Mouse (Mus musculus) adrenal gland, postnatal 10 days (tissue): ENCODE data around the gene Lingo1. TPM values are rescaled to one million over a fixed set of nuclear protein-coding genes. Genes with fewer than 3 reads are reported as not detected.
A peak's percentile ranks its signal among the peaks of the same experiment; 100 is the strongest.

Experiments
- DNase-seq: peaks from one replicate; pipeline ENCODE4 v3.0.0; 2021; ENCODE audit warnings: mixed read lengths
- total RNA-seq, 2 experiments: library from RNA; stranded (reverse); gene quantifications; 2 replicates each; pipeline ENCODE4 v1.2.3; 2021

The Lingo1 gene
- total RNA-seq, 2 experiments from 2014 or later: 2.6 to 5.1 TPM

DNA sequence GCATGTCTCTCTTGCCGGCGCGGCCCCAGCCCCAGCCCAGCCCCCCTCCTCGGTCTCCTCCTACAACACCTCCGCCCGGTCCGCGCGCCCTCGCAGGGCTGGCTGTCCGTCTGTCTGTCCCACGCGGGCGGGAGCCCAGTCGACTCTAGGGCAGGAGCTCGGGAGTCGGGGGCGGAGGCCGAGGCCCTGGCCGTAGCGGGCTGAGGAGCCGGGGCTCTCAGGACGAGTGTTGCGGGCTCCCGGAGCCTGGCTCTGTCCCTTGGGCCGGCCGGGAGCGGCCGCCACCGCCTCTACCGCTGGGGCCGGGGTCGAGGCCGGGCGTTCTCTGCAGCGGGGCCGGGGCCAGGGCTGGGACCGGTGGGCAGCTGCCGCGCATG is 161.2 kb downstream of the Lingo1 start:
- peak; percentile 46 for DNase-seq

DNA sequence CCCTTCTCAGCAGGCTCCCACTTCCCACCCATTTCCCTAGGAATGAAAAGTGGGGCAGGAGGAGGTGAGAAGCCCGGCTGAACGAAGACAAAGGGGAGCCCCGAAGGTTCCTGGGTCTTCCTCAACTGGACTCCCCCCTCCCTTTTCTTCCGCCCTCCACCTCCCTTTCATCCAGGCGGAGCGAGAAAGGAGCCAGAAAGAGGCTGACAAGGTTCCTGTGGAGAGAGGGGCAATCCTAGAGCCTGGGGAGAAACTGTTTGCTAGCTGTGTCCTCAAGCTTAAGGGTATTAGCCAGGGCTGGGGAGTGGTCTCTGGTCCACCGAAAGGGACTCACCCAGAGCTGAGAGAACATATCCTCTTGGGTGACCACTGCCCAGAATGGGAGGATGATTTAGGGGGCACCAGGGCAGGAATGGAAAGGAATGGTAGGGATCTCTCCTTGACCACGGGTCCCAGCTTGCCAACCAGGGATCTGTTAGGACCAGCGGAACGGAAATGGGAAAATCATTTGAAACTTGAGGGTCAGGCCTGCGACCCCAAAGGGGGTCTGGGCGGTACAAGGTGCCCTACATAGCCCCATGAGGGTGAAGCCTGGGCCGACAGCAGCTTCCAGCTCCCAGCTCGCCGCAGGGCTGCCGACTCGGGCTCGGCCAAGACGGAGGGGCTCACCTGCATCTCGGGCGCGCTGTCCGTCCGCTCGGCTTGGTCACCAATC is 161.7 kb downstream of the Lingo1 start:
- DNase-seq: no peak

DNA sequence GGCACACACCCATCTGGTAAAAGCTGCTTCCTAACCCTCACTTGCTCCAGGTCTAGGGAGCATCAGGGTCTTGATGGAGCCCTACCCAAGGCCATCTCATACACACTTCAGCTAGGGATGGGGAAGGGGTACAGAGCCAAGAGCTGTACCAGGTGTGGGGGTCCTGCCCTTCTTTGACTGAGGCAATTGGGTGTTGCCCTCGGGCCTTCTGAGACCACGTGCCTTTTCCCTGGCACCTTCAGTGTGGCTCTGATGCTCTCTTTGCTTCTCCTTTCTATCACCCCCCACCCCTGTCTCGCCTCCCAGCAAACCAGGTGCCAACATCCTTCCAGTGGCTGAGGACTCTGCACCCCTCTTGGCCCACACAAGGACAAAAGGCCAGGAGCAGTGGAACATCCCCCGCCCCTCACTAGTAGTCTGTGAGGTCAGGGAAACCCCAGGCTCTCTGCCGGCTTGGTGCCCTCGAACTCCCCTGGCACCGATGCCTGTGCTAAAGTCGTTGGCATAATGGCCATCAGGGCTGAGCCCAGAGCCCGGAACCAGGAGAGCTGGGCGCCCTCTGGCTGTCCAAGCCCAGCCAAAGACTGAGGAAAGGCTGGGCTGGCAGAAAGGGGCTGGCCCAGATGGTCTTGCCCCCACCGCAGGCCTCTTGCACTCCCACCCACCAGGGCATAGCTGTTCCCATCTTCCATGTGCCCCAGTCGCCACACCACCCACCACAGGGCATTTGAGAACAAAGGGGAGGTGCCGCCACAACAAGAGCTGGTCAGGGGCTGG is 162.6 kb downstream of the Lingo1 start:
- DNase-seq: peak; percentile 27

DNA sequence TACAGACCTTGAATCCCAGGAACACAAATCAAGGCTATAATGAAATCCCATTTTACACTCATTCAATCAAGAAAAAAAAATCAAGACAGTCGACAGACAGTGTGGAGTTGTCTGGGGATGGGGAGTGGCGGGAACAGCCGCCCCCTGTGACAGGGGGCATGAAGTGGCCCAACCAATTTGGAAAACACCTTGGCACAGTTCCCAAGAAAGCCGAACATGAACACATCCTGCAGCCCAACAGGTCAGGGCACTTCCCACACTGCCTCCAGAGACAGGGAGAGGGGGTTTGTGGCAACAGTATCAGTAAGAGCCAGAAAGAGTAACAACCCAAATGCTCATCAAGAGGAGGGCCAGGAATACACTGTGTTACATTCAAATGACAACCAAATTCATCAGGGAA is 165.3 kb downstream of the Lingo1 start:
- no peak for DNase-seq

DNA sequence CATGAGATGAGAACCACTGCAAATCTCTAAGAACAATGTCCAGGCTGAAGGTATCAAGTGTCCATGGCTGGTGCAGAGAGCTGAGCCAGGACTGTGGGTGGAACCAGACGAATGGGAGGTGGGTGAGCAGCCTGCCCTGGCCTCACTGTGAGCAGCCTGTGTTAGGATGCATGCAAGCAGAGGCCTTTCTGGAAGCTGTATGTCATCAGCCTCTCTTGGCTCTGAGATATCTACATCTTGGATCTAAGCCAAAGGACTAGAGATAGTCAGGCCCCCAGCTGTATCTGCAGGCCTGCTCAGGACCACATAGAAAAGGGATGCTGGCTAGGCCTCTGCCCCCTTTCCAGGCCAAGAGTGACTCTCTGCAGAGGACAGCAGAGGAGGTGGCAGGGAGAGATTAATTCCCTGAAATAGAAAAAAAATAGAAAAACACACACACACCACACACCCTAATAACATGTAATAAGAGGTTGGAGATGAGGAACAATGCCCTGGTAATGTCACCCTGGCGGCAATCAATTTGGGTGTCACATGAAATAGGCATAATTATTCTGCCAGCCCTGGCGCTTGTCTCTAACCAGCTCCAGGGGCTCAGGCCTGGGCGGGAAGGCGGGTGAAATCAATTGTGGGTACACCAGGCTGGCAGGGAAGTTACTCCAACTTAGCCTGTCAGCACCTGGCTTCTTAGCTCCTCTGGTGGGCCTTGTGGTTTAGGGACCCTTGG is 166.4 kb downstream of the Lingo1 start:
- no peak for DNase-seq

DNA sequence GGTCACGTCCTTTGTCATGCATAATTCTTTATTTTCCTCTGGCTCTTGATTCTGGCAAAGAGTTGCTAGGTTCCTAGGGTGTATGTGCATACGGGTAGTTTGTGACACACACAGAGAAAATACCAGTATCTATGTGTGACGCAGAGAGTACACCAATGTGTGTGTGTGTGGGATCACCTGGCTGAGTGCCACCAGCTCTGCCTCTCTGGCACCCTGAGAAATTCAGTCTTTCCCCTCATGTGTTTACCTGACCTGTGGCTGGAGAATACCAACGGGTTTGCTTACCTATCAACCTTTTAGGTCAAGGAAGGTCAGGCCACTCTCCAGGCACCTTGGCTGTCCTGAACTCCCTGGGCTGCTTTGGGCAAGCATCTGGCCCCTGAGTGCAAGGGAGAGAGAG is 169.0 kb downstream of the Lingo1 start:
- no peak for DNase-seq

DNA sequence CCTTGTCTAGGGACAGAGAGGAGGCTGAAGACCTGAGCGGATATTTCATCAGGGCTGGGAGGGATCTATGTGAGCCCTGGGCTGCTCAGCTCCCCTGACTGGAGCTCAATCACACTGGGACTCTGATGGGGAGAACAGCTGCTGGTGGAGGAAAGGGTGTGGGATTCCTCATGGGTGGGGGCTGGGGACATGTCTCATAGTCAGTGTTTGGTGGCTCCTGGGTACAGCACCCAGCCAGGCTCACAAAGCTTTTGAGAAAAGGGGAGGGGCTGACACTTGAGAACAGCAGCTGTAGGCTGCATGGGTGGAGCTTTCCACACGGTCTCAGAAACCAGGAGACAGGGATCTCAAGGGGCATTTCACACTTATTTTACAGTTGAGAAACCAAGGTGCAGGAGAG is 171.3 kb downstream of the Lingo1 start:
- DNase-seq: no peak

DNA sequence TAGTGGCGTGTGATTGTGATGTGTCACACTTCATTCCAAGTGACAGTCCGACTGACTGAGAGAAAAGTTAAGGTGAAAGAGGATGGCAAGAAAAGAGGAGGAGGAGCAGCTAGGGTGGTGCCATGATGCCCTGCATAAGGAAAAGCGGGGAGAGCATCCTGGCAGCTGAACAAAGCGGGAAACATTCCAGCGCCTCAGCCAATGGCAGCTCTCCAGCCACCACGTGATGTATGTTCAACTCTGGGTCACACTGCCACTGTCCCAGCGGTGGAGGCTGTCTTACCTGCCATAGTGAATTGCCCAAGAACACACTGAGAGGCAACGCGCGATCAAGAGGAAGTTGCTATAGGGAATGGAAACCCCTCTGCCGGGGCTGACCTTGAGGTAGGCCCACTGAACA is 172.9 kb downstream of the Lingo1 start:
- DNase-seq: no peak

DNA sequence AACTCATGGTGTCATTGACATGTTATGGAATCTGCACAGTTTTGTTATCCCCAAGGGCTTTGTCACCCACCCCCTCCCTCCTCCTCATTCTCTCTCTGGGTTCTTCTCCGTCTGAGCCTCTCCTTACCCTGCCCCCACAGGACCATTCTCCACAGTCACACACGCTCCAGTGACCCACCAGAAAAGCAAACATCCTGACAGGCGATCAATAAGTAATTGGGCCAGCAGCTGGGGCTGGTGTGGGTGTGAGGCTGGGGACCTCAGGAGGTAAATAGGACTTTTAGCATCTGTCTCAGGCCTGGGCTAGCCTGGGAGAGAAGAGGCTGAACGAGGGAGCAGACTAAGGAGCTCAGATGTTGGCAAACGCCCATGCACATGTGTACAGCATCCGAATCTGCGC is 173.5 kb downstream of the Lingo1 start:
- DNase-seq: no peak

DNA sequence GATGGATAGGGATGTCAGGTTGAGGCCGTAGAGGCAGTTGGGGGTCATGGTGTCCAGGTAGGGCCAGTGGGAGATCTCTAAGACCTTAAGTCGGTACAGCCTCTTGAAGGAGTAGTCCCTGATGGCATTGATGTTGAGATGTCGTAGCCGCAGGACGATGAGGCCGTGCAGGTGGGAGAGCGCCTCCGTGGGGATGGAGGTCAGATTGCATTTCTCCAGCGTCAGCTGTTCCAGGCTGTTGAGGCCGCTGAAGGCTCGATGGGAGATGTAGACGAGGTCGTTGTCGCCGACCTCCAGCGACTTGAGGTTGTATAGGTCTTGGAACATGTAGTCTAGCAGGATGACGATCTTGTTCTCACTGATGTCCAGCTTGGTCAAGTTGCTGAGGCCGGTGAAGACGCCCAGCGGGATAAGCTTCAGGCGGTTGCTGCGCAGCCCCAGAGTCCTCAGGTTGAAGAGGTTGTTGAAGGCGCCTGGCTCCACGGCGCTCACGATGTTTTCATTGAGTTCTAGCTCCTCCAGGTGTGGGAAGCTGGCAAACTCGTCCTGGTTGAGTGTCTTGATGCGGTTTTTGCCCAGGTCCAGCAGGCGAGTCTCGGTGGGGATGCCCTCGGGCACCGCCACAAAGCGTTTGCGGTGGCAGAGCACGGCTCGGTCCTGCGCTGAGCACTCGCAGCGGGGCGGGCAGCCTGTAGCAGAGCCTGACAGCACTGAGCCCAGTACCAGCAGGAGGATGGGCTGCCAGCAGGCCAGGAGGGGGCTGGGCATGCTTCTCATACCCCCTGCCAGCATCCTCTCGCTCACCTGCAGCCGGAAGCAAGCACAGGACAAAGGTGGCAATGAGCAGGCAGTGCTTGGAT is 175.5 kb downstream of the Lingo1 start:
- DNase-seq: no peak

DNA sequence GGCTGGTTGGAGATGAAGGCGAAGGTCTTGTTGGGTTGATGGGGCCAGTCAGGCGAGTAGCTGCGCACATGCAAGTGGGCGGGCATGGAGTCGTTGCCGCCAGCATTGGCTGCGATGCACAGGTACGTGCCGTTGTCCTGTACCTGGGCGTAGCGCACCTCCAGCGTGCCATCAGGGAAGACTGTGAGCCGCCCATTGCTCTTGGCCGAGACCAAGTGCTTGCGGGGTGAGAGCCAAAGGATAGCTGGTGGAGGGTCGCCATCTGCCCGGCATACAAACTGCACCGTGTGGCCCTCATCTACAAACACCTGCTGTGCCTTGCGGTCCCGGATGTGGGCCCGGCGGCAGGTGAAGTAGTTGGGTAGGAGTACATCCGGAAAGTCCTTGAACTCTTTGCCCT is 176.6 kb downstream of the Lingo1 start:
- DNase-seq: no peak

DNA sequence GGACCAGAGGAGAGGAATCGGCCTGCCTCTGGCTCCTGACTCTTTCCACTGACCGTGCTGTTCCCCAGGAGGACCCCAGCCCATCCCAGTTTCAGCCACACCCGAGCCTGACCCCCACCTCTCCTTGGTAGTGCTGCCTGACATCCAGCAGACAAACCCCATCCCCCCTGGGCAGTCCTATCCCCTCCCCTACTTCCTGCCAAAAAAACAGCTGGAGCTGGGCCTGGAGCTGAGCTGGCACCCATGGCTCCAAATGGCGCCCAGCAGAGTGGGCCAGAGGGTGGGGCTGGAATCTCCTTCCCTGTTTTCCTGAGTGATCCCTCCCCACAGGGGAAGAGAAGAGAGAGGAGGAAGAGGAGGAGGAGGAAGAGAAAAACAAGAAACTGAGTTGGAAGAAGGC is 177.6 kb downstream of the Lingo1 start:
- no peak for DNase-seq

DNA sequence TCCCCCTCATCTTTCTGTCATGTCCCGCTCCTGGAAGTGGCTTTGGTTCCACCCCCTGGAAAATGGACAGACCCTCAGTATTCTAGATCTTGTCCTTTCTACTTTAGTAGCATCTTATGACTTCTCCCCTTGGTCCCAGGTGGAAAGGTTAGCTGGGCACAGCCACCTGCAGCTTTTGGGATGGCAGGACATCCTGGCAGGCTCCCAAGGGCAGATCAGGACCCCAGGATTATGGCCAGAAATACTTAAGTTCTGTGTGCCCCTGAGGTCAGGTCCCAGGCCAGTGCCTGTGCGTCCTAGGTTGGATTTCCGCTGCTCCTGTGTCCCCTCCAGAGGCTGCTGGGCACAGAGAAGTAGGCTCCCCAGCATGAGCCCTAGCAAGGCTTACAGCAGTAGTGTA is 180.2 kb downstream of the Lingo1 start:
- DNase-seq: no peak

DNA sequence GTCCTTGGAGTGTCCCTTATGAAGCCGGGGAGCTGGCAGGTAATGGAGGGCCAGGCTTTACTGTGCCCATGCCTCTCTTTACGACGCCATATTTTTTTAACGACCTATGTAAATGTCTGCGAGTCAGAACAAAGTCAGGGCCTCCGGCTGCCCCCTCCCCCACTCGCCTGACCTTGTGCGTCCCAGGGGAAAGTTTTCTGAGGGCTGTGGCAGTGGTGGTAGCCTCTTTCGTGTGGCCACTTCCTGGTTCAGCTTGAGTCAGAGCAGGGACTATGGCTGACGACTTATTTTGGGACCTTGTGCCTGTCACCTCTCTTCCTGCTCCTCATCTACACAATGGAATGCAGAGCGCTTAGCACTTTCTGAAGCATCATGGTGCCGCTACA is 183.5 kb downstream of the Lingo1 start:
- no peak for DNase-seq

DNA sequence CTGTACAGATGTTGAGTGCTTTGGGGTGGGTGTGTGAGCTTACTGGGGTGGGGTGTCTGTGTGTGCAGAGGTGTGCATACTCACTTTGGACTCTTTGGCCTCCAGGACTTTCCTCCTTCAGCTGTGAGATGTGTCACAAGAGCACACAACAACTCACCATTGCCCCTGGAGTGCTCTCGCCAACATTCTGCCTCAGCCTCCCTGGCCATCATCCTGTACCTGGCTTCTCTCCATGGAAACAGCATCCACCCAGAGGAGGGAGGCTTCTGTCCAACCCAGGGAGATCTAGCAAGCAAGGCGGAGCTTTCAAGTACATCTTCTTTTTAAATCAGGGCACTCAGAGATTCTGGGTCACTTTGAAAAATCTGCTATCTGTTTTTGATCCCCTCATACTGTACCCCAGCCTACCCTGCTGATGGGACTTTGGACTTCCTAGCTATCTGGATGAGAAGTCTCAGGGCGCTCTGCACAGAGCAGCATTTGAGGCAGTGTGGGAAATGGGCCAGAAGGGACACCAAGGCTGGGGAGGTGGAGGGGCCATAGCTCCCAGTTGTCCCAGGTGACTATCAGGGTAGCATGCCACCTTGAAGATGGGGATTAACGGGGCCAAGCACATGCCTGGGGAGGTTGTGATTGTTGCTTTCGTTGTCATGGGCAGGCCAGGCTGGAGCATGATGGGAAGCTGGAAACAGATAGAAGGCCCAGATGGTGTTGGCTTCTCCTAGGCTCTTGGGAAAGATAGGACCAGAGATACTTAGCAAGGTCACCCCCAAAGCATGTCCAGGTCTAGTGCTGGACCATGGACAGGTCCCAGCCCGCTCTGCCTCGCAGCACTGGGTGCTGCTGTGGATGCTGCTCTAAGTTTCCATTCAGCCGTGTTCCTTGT is 184.1 kb downstream of the Lingo1 start:
- no peak for DNase-seq

DNA sequence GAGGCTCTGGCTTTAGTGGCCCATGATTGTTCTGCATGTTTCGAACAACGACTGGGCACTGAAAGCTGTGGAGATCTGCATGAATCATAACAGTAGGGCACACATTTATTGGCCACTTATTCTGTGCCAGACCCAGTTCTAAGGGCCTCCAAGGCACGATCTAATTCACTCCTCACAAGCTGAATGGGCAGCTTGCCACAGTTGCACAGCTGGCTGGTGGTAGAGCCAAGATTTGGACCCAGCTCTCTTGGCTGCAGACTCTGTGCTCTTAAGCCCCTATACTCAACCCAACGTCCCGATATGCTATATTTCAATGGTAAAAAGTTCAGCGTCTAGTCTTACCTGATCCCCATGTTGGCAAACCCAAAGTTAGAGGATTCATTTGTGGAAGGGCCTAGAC is 185.3 kb downstream of the Lingo1 start:
- no peak for DNase-seq

DNA sequence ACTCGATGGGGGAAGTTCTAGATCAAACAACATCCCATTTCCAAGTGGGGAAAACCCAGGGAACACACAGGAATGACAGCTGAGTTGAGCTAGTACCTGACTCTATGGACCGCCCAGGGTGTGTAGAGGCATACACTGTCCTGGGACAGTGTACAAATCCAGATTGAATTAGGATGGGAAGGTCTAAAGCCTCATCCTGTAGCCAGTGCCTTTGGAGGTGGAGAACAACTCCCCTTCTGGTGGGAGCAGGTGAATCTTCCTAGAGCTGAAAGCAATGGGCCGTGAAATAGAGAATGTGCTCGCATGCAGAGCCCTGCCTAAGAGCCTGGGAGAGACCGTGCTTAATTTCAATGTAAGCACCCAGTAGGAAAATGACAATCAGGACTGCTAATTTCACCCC is 185.8 kb downstream of the Lingo1 start:
- DNase-seq: no peak

DNA sequence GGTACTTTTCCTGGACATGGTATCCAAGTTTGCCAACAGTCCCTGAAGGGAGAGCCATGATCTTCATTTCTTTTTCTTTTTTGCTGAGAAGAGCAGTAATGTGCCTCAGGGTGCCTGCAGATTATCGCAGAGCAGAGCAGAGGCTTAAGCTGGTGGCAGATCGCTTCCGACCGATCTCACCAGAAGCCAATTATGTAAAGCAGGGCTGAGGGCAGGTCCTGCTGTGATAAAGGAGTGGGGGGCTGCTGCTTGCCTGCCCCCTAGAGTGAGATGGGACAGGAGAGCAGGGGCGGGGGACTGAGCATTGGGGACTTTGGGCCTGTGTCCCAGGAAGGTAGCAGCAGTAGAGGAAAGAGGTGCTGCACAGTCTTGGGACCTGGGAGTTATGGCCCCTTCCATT is 186.8 kb downstream of the Lingo1 start:
- no peak for DNase-seq

DNA sequence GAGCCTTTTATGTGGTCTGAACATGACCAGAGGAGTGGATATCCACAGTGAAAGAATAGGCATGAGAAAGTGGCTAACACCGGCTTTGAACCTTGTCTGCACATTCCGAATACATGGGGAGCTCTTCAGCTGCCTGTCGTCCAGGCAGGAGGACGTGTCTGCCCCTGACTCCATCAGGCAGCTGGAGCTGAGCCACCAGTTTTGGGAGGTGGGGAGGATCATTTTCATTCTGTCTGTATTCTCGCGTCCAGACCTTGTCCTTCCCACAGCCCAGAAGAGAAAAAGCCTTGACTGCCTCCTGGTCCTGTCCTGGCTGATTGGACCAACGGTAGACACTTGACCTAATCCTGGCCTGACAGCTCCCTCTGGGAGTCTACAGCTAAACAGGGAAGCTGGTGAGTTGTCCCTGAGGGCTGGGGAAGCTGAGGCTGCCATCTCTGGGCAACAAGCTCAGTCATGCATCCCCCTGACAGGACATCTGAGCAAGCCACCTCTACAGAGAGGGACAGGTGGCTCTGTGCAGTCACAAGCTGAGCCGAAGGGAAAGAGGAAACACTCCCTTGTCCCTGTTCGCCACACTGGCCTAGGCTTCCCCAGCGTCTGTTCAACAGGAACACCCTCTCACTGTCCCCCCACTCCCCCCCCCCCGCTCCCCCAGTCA is 187.4 kb downstream of the Lingo1 start:
- no peak for DNase-seq

DNA sequence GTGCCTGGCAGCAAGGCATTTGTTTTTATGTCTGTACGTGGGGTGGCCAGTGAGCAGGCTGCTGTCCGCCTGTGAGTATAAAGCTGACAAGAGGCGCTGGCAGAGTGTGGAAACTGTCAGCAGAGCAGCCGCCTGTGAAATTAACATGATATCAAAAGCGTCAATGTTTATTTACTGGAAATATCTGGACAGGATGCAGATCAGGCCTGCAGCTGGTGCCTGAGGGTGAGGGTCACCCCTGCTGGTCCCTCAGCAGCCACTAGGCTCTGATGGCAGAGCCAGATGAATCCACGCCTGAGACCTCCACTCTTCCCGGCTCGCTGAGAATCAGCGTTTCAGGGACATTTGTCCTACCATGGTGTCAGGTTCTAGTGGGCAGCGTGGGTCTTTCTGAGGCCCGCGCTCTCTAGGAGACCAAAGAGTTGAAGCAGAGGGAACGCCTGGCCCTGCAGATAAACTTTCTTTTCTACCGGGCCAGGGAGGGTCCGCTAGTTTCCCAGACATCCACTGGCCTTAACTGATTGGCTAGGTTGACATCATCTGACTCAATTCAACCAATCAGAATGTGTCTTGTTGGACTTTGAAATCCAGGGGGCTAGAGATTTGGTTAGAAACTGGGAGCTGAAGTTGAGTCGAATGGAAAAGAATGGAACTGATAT is 190.1 kb downstream of the Lingo1 start:
- DNase-seq: no peak
